Mouse (Mus musculus) small intestine, adult 2 months (tissue): Measurements from ENCODE around the gene Fuom. TPM values are rescaled to one million over a fixed set of nuclear protein-coding genes. Genes with fewer than 3 reads are reported as not detected.
"Not testable (repeated sequence)": the region's sequence is repeated elsewhere in the genome, so short reads cannot be mapped to it uniquely, and the experiment has no call there.

Source experiments
- H3K27ac ChIP-seq: fragments of 200-500 bp; 2 replicates; pipeline ENCODE4 v1.5.1; 2012; ENCODE audit warnings: low read depth, low read length, control low read depth, inconsistent platforms; ENCODE audit not compliant: insufficient read depth
- H3K27me3 ChIP-seq: fragments of 200-500 bp; 2 replicates; pipeline ENCODE4 v1.6.1; 2012; ENCODE audit warnings: mild to moderate bottlenecking, moderate library complexity, low read length, inconsistent platforms; ENCODE audit not compliant: control insufficient read depth, insufficient read depth
- H3K36me3 ChIP-seq: fragments of 200-500 bp; 2 replicates; pipeline ENCODE4 v1.6.1; 2012; ENCODE audit warnings: mild to moderate bottlenecking, low read length, control low read depth, inconsistent platforms; ENCODE audit not compliant: control insufficient read depth, insufficient read depth
- H3K4me1 ChIP-seq: fragments of 200-500 bp; 2 replicates; pipeline ENCODE4 v1.6.1; 2012; ENCODE audit warnings: low read length, inconsistent platforms, mixed read lengths; ENCODE audit not compliant: control insufficient read depth, insufficient read depth, insufficient read length
- H3K4me3 ChIP-seq: fragments of 200-500 bp; 2 replicates; pipeline ENCODE4 v1.5.1; 2012; ENCODE audit warnings: low read depth, mild to moderate bottlenecking, control low read depth, inconsistent platforms, low read length, moderate library complexity
- CTCF ChIP-seq: fragments of 200-500 bp; IDR thresholded peaks from 2 replicates; pipeline ENCODE4 v1.5.1; 2012; ENCODE audit warnings: low read depth, mild to moderate bottlenecking, control low read depth, inconsistent platforms, low read length, moderate library complexity, mixed read lengths; ENCODE audit not compliant: insufficient replicate concordance, insufficient read length; ENCODE audit errors: extremely low read depth
- POLR2A ChIP-seq: fragments of 200-500 bp; IDR thresholded peaks from 2 replicates; pipeline ENCODE4 v1.6.1; 2012; ENCODE audit warnings: low read depth, mild to moderate bottlenecking, control low read depth, inconsistent platforms, low read length, moderate library complexity
- WGBS: fragments of 180-500 bp; shearing (Covaris S2); methylation state at CpG from one replicate; pipeline ENCODE4 v1.1.7; 2018; 5-methylcytosine and 5-hydroxymethylcytosine counted together
- polyA plus RNA-seq: library from polyadenylated mRNA; depleted of rRNA; stranded (reverse); fragments of >200 nt; gene quantifications from 2 replicates; pipeline ENCODE4 v1.2.3, GENCODE M21; 2012; rRNA removed

The Fuom gene
- polyA plus RNA-seq: 76.8 and 111 TPM in 2 replicates

DNA sequence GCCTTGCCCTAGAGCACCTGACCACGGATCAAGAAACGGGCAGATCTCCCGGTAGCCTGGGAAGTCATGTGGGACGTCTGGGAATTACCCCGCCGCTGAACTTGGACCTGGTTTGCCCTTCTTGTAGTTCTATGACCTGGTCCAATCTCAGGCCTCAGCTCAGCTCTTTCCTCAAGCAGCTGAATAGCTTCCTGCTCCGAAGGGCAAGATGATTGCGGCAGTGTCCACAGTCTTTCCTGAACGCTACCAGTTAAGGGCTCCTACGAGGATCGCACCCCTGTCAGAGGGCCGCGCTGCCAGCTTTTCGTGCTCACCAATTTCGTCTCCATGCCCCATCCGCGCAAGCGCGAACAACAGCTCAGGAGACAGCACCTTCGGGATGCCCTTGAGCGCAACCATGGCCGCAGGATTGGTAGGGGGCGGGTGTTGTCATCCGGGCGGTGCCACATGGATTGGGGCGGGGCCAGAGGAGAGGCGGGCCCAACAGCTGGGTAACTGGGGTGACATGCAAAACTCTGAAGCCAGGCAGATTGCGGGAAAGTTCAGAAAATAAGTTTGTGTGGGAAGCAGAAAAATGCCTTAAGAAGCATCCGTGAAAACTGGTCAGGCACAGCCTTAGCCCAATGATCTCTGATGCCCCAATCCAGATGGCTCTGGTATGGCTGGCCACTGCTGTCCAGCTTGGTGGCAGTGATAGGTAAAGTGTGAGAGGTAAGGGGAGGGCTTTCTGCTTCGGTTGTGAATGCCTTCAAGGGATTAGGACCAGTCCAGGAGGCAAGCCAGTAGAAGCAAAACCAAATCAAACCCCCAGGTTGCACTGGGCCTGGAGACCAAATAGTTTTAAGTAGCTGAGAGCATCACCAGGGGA is at the start of gene Fuom:
Fuom (minus strand) TSS at position 449 of the 868 bp plus-strand sequence.
- Histone ChIP-seq H3K4me1 (peaks cover 13% of the 10 kb centered on the region), H3K36me3 (peaks cover 28% of the 10 kb centered on the region), H3K27me3 (no peaks in the 10 kb centered on the region), H3K27ac (peak within 1 kb of the TSS; percentile 93), H3K4me3 (peak within 1 kb of the TSS; percentile 67)
- 1% methylated on average over 30 of the region's 30 CpGs for WGBS
- TF ChIP-seq CTCF (0 out of 2 replicates have a peak, but pooled peaks have one; percentile 11), POLR2A (peak; percentile 23; the same call in 1 of the 2 replicates)

DNA sequence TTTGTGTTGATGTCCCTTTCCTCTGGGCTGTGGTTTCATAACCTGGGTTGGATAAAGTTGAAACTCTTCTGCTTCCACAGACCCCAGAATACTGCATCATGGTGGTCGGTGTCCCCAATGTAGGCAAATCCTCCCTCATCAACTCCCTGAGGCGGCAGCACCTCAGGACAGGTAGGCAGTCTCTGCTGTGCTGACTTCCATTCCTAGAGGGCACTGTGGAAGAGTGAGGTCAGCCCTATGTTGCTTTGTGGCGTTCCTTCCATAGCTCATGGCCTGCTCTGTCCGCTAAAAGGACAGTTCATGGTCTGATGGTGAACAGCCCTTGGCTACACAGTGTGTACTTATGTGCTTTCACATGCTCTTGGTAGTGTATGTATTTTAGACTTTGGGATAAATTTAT is 42.3 kb upstream of the Fuom start:
- TF ChIP-seq CTCF: no peak
- no peak for TF ChIP-seq POLR2A
- Histone ChIP-seq H3K4me1 (no peaks in the 10 kb centered on the region), H3K36me3 (peaks cover 6% of the 10 kb centered on the region; the same call in 1 of the 2 replicates), H3K4me3 (no peak overlapping the region), H3K27ac (no peak overlapping the region), H3K27me3 (no peaks in the 10 kb centered on the region)
- 94% methylated on average over 4 of the region's 4 CpGs for WGBS

- 4% methylated on average over 14 of the region's 14 CpGs for WGBS
- H3K27ac ChIP-seq: no peak overlapping the region
- peaks cover 5% of the 10 kb centered on the region; the same call in 1 of the 2 replicates for H3K4me1 ChIP-seq
- TF ChIP-seq POLR2A (no peak), CTCF (peak; percentile 85; the same call in 1 of the 2 replicates)
- peaks cover 2% of the 10 kb centered on the region; the same call in 1 of the 2 replicates for H3K36me3 ChIP-seq
- no peak overlapping the region for H3K4me3 ChIP-seq
- no peaks in the 10 kb centered on the region for H3K27me3 ChIP-seq
These were observed 39.1 kb upstream of the Fuom start for GRCm38 (mm10) chr7:140141350-140141749.

DNA sequence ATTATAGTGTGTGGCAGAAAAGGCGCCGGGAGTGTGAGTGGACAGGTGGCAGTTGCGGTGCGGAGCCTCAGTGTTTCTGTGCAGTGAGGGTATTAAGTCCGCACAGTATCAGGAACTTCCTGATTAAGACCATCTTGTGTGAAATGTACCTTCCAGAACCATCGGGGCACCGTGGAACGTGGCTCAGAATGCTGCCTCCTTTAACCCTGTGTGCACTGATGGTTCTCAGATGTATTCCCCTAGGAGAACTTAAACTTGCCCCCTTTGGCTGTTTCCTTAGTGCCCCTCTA is 35.7 kb upstream of the Fuom start:
- peak overlapping the region; percentile 93 for H3K4me3 ChIP-seq
- H3K4me1 ChIP-seq: peaks cover 5% of the 10 kb centered on the region; the same call in 1 of the 2 replicates
- no peak for TF ChIP-seq POLR2A
- no peak for TF ChIP-seq CTCF
- no peaks in the 10 kb centered on the region for H3K36me3 ChIP-seq
- H3K27me3 ChIP-seq: no peaks in the 10 kb centered on the region
- 0% methylated on average over 8 of the region's 8 CpGs for WGBS
- peak overlapping the region; percentile 60 for H3K27ac ChIP-seq

GRCm38 (mm10) chr7:140137135-140138020 is 35.1 kb upstream of the Fuom start, which contains the start of gene Mtg1:
TSS of gene Mtg1 (plus strand) at chr7:140137564.
- H3K4me1 ChIP-seq: peaks cover 5% of the 10 kb centered on the region; the same call in 1 of the 2 replicates
- 2% methylated on average over 39 of the region's 39 CpGs for WGBS
- peak within 1 kb of the TSS; percentile 60 for H3K27ac ChIP-seq
- H3K36me3 ChIP-seq: no peaks in the 10 kb centered on the region
- H3K4me3 ChIP-seq: peak within 1 kb of the TSS; percentile 93
- no peaks in the 10 kb centered on the region for H3K27me3 ChIP-seq
- TF ChIP-seq POLR2A: peak; percentile 75
- TF ChIP-seq CTCF: no peak

DNA sequence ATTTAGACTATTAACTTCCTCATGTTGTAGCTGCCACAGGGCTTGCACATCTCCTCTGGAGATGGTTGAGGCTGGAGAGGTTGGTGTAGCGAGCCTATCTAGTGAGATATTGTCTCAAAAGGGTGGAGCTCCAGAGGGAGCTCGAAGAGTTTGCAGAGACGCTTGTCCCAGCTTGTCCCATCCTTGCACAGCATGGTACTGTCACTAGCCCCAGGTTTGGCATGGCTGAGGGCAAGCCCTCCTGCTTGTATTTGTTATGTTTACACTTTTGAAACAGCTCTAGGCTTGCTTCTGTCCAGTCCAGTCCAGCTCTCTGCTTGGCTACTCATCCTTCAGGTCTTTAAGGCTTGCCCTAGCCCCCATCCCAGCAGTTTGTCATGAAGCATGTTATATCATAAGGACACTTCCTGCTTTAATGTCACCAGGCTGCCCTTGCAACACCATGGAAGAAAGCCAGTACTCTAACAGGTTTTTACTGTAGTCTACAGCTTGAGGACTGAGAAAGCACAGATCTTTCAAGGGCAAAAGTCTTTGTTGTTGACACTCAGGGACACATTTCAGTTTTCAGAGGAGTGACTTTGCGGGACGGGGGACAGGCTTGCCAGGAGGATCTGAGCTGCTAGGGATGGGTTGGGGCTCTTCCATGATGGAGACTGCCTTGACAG is 33.0 kb upstream of the Fuom start:
- H3K27ac ChIP-seq: no peak overlapping the region
- no peak overlapping the region for H3K4me3 ChIP-seq
- H3K4me1 ChIP-seq: peaks cover 5% of the 10 kb centered on the region; the same call in 1 of the 2 replicates
- no peaks in the 10 kb centered on the region for H3K27me3 ChIP-seq
- H3K36me3 ChIP-seq: 0 out of 2 replicates have a peak, but pooled peaks cover 2% of the 10 kb centered on the region
- TF ChIP-seq POLR2A (no peak), CTCF (no peak)
- 88% methylated on average over 5 of the region's 5 CpGs for WGBS

DNA sequence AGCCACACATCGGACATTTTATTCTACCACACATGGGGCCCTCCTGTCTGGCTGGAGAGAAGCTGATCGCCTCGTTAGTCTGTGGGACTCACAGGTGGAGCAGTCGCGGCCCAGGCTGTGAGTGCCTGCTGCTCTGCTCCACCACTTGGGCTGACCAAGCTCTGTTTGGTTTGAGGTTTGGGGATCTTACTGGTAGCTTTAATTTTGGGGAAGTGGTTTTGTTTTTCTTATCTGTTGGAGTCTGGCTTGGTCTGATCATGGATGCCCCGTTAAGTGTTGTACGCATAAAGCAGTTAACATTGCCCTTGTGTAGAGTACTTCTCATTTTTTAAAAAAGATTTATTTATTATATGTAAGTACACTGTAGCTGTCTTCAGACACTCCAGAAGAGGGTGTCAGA is 31.8 kb upstream of the Fuom start:
- H3K36me3 ChIP-seq, H3K27ac ChIP-seq, H3K27me3 ChIP-seq, H3K4me3 ChIP-seq, H3K4me1 ChIP-seq: not testable (repeated sequence)
- 73% methylated on average over 7 of the region's 7 CpGs for WGBS

GRCm38 (mm10) chr7:140132184-140132583 is 29.9 kb upstream of the Fuom start:
- H3K27me3 ChIP-seq, H3K27ac ChIP-seq, H3K4me1 ChIP-seq, H3K4me3 ChIP-seq, H3K36me3 ChIP-seq: not testable (repeated sequence)
- WGBS: 90% methylated on average over 7 of the region's 7 CpGs
